Mouse (Mus musculus): Measurements from ENCODE around the gene Stk16. TPM values are rescaled to one million over a fixed set of nuclear protein-coding genes. Genes with fewer than 3 reads are reported as not detected.

The Stk16 gene
- polyA plus RNA-seq, 1 experiment from 2014 or later = 117 TPM

DNA sequence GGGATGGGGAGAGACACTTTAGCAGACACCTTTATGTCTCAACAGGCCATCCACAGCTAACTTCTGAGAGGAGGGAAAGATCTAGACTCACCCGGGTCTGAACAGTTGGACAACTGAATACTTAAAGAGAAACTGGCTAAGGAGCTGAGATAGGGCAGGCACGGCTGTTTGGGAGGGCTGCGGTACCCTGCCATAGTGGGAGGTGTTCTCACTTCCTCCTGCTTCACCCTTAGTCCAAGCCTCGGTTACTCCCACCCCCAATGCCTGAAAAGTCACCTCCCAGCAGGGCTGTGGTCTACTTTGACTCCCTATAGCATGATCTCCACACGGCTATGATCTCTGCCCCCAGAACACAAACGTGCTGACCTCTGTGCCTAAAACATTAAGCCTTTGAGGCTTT is 12.9 kb downstream of the Stk16 start:
- no peak overlapping the region for H3K4me3 ChIP-seq (ENCODE audit: low read depth, low read length)
- H3K27me3 ChIP-seq (ENCODE audit: control insufficient read depth, insufficient read depth, low read length) = peaks cover 21% of the 10 kb centered on the region
- no peak overlapping the region for H3K27ac ChIP-seq (replicated peaks; ENCODE audit: low read depth, low read length)
- H3K9ac ChIP-seq (replicated peaks; ENCODE audit: low read length) = no peak overlapping the region
- peaks cover 3% of the 10 kb centered on the region for H3K4me1 ChIP-seq (ENCODE audit: control insufficient read depth, insufficient read depth, low read length)
- no peak overlapping the region for H3K4me2 ChIP-seq (ENCODE audit: low read depth, low read length)
- no peaks in the 10 kb centered on the region for H3K9me3 ChIP-seq (replicated peaks; ENCODE audit: control insufficient read depth, low read length)
- 69% methylated on average over 6 of the region's 6 CpGs for WGBS
- H3K36me3 ChIP-seq (replicated peaks; ENCODE audit: control insufficient read depth, insufficient read depth, low read depth, low read length) = no peaks in the 10 kb centered on the region
- no peak for ATAC-seq (replicated peaks; ENCODE audit: insufficient number of reproducible peaks, low FRiP score, low TSS enrichment, low read depth)
- no peak for DNase-seq (ENCODE audit: low spot score)

DNA sequence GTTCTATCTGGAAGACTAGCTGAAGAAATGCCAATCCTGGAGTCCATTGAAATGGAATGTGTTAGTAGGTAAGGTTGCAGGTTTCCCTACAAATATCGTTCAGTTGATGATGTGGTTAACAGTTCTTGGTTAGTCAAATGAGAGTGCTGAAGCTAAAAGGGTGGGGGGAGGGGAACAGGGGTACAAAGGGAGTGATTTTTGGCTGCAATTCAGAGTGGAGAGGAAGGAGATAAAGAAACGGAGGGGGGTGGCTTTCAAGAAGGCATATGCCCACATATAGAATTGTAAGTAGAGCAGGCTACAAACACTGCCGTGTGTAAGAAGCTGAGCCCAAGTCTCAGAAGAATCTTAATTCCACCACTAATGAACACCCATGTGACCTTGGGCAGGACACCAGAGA is 14.8 kb downstream of the Stk16 start:
- no peaks in the 10 kb centered on the region for H3K9me3 ChIP-seq (replicated peaks; ENCODE audit: control insufficient read depth, low read length)
- ATAC-seq (replicated peaks; ENCODE audit: insufficient number of reproducible peaks, low FRiP score, low TSS enrichment, low read depth) = no peak
- 72% methylated on average over 3 of the region's 3 CpGs for WGBS
- H3K4me3 ChIP-seq (ENCODE audit: low read depth, low read length) = no peak overlapping the region
- no peaks in the 10 kb centered on the region for H3K4me1 ChIP-seq (ENCODE audit: control insufficient read depth, insufficient read depth, low read length)
- H3K9ac ChIP-seq (replicated peaks; ENCODE audit: low read length) = no peak overlapping the region
- no peaks in the 10 kb centered on the region for H3K36me3 ChIP-seq (replicated peaks; ENCODE audit: control insufficient read depth, insufficient read depth, low read depth, low read length)
- H3K27me3 ChIP-seq (ENCODE audit: control insufficient read depth, insufficient read depth, low read length) = peaks cover 4% of the 10 kb centered on the region
- no peak for DNase-seq (ENCODE audit: low spot score)
- no peak overlapping the region for H3K27ac ChIP-seq (replicated peaks; ENCODE audit: low read depth, low read length)
- H3K4me2 ChIP-seq (ENCODE audit: low read depth, low read length) = no peak overlapping the region

DNA sequence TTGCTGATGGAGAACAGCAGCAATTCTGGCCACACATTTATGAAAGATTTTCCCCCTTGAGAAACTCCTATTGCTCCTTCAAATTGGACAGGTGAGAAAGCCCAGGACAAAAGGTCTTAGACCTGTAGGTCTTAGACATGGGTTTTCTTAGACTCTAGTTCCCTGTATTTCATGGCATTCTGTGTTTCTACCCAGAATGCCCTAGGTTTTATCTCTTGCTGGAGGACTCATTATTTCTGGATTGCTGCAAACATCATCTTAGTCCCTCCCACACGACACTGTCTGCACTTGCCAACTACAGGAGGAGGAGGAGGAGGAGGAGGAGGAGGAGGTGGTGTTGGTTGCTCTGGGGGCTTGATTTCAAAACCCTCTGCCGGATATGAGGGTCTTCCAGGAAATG is 15.5 kb downstream of the Stk16 start:
- DNase-seq (ENCODE audit: low spot score) (no peak), ATAC-seq (replicated peaks; ENCODE audit: insufficient number of reproducible peaks, low FRiP score, low TSS enrichment, low read depth) (no peak)
- Histone ChIP-seq H3K9ac (replicated peaks; ENCODE audit: low read length) (no peak overlapping the region), H3K27me3 (ENCODE audit: control insufficient read depth, insufficient read depth, low read length) (no peaks in the 10 kb centered on the region), H3K4me2 (ENCODE audit: low read depth, low read length) (no peak overlapping the region), H3K4me1 (ENCODE audit: control insufficient read depth, insufficient read depth, low read length) (no peaks in the 10 kb centered on the region), H3K4me3 (ENCODE audit: low read depth, low read length) (no peak overlapping the region), H3K9me3 (replicated peaks; ENCODE audit: control insufficient read depth, low read length) (no peaks in the 10 kb centered on the region), H3K27ac (replicated peaks; ENCODE audit: low read depth, low read length) (no peak overlapping the region), H3K36me3 (replicated peaks; ENCODE audit: control insufficient read depth, insufficient read depth, low read depth, low read length) (no peaks in the 10 kb centered on the region)
- 73% methylated on average over 2 of the region's 2 CpGs for WGBS

DNA sequence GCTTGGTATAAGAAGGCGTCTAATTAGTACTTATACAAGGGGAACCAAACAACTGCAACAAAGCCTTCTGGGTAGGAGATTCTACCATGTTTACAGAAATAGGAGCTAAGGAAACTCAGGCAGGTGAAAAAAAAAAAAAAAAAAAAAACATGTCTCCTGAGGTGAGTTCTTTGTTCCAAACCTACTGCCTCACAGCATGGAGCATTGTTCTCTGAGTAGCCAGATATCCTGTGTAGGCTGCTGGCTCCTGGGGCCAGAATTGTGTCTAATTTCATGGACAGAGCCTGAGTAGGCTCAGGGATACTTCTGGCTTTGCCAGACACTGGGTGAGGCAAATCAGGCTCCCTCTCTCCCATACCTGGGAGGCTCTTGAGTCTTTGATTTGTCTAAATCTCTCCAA is 17.0 kb downstream of the Stk16 start:
- no peaks in the 10 kb centered on the region for H3K36me3 ChIP-seq (replicated peaks; ENCODE audit: control insufficient read depth, insufficient read depth, low read depth, low read length)
- no peak overlapping the region for H3K9ac ChIP-seq (replicated peaks; ENCODE audit: low read length)
- no peak overlapping the region for H3K4me2 ChIP-seq (ENCODE audit: low read depth, low read length)
- H3K9me3 ChIP-seq (replicated peaks; ENCODE audit: control insufficient read depth, low read length) = no peaks in the 10 kb centered on the region
- H3K27ac ChIP-seq (replicated peaks; ENCODE audit: low read depth, low read length) = no peak overlapping the region
- DNase-seq (ENCODE audit: low spot score) (no peak), ATAC-seq (replicated peaks; ENCODE audit: insufficient number of reproducible peaks, low FRiP score, low TSS enrichment, low read depth) (no peak)
- 80% methylated on average over 1 of the region's 1 CpGs for WGBS
- H3K4me3 ChIP-seq (ENCODE audit: low read depth, low read length) = no peak overlapping the region
- no peaks in the 10 kb centered on the region for H3K4me1 ChIP-seq (ENCODE audit: control insufficient read depth, insufficient read depth, low read length)
- H3K27me3 ChIP-seq (ENCODE audit: control insufficient read depth, insufficient read depth, low read length) = no peaks in the 10 kb centered on the region

DNA sequence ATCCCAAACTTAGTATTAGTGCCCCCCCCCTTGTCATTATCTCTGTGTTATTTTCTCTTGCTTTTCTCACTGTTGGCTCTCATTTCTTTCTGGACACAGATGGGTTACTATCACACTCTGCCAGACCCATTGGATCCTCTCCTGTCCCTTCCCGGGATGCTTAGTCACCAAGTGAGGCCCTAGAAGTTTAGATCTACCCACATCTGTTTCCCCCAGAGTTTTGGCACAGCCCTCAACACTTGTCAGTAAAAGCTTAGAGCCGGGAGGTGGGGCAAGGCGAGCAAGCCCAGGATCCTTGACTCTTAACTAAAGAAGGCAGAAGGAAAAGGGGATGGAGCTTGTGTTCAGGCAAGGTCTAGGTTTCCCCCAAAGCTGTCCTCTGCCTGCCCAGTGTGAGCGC is 18.5 kb downstream of the Stk16 start:
- no peaks in the 10 kb centered on the region for H3K4me1 ChIP-seq (ENCODE audit: control insufficient read depth, insufficient read depth, low read length)
- no peak overlapping the region for H3K4me2 ChIP-seq (ENCODE audit: low read depth, low read length)
- no peak overlapping the region for H3K9ac ChIP-seq (replicated peaks; ENCODE audit: low read length)
- H3K36me3 ChIP-seq (replicated peaks; ENCODE audit: control insufficient read depth, insufficient read depth, low read depth, low read length) = no peaks in the 10 kb centered on the region
- H3K9me3 ChIP-seq (replicated peaks; ENCODE audit: control insufficient read depth, low read length) = no peaks in the 10 kb centered on the region
- H3K27me3 ChIP-seq (ENCODE audit: control insufficient read depth, insufficient read depth, low read length) = no peaks in the 10 kb centered on the region
- 73% methylated on average over 4 of the region's 4 CpGs for WGBS
- H3K4me3 ChIP-seq (ENCODE audit: low read depth, low read length) = no peak overlapping the region
- H3K27ac ChIP-seq (replicated peaks; ENCODE audit: low read depth, low read length) = no peak overlapping the region
- no peak for ATAC-seq (replicated peaks; ENCODE audit: insufficient number of reproducible peaks, low FRiP score, low TSS enrichment, low read depth)
- DNase-seq (ENCODE audit: low spot score) = no peak

DNA sequence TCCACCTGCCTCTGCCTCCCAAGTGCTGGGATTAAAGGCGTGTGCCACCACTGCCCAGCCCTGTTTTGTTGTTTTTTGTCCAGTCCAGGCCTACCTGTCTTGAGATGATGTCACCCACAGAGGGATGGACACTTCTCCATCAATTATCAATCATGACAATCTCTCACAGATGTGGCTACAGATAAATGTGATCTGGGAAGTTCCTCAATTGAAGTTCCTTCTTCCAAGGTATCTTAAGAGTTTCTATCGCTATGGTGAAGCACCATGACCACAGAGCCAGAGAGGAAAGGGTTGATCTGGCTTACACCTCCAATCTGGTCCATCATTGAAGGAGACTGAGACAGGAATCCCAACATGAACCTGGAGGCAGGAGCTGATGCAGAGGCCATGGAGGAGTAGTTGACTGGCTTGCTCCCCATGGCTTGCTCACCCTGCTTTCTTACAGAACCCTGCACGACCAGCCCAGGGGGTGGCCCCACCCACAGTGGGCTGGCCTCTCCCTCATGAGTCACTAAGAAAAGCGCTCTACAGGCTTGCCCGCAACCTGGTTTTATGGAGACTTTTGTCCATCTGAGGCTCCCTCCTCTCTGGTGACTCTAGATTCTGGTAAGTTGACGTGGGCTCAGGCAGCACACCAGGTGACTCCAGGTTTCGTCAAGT is 19.8 kb downstream of the Stk16 start:
- no peaks in the 10 kb centered on the region for H3K4me1 ChIP-seq (ENCODE audit: control insufficient read depth, insufficient read depth, low read length)
- H3K27ac ChIP-seq (replicated peaks; ENCODE audit: low read depth, low read length) = no peak overlapping the region
- no peak overlapping the region for H3K4me2 ChIP-seq (ENCODE audit: low read depth, low read length)
- H3K36me3 ChIP-seq (replicated peaks; ENCODE audit: control insufficient read depth, insufficient read depth, low read depth, low read length) = no peaks in the 10 kb centered on the region
- no peaks in the 10 kb centered on the region for H3K27me3 ChIP-seq (ENCODE audit: control insufficient read depth, insufficient read depth, low read length)
- H3K9ac ChIP-seq (replicated peaks; ENCODE audit: low read length) = no peak overlapping the region
- H3K9me3 ChIP-seq (replicated peaks; ENCODE audit: control insufficient read depth, low read length) = no peaks in the 10 kb centered on the region
- no peak overlapping the region for H3K4me3 ChIP-seq (ENCODE audit: low read depth, low read length)
- WGBS = 77% methylated on average over 7 of the region's 7 CpGs
- ATAC-seq (replicated peaks; ENCODE audit: insufficient number of reproducible peaks, low FRiP score, low TSS enrichment, low read depth) = no peak
- DNase-seq (ENCODE audit: low spot score) = no peak

DNA sequence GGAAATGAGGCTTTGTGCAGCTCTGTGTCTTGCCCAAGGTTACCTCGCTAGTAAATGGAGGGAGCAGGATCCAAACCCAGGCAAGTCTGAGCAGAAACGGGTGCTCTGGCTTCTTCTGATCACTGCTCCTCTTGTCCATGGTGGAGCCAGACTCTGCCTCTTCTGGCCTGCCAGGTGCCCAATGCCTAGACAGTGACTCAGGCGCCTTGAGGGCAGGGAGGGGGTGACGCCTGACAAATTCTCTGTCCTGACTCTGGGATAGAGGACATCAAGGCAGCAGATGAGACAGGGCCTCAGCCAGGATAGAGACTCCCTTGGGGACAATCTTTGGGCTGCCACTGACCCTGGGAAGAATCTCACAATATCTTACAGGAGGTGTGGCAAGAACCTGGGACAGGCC is 20.6 kb downstream of the Stk16 start:
- Histone ChIP-seq H3K27ac (replicated peaks; ENCODE audit: low read depth, low read length) (no peak overlapping the region), H3K9me3 (replicated peaks; ENCODE audit: control insufficient read depth, low read length) (no peaks in the 10 kb centered on the region), H3K4me2 (ENCODE audit: low read depth, low read length) (no peak overlapping the region), H3K9ac (replicated peaks; ENCODE audit: low read length) (no peak overlapping the region), H3K4me3 (ENCODE audit: low read depth, low read length) (no peak overlapping the region), H3K27me3 (ENCODE audit: control insufficient read depth, insufficient read depth, low read length) (no peaks in the 10 kb centered on the region), H3K4me1 (ENCODE audit: control insufficient read depth, insufficient read depth, low read length) (no peaks in the 10 kb centered on the region), H3K36me3 (replicated peaks; ENCODE audit: control insufficient read depth, insufficient read depth, low read depth, low read length) (no peaks in the 10 kb centered on the region)
- no peak for DNase-seq (ENCODE audit: low spot score)
- no peak for ATAC-seq (replicated peaks; ENCODE audit: insufficient number of reproducible peaks, low FRiP score, low TSS enrichment, low read depth)
- 68% methylated on average over 4 of the region's 4 CpGs for WGBS

DNA sequence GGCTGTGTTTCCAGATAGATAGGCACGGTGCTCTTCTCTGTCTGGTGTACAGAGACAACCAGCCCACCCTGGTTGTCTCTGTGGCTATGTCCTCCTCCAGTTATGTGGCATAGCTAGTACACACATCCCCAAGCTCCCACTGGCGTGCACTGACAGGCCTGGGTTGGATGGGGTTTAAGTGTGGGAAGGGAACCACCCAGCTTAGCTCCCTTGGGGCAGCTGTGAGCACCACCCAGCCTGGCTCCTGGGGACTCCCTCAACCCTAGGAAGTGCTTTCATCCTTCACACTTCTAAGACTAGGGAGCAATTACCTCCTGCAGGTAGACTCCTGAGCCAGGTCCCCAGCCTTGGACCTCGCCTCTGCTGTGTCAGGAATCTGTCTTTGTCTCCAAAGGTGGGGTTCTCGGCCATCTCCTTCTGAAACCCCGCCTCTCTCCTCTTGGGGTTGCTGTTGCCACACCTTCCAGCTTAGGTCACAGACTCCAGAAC is 21.1 kb downstream of the Stk16 start, which contains the start of gene A630095N17Rik:
TSS of gene A630095N17Rik (minus strand) at position 439 of the 489 bp plus-strand sequence.
- Histone ChIP-seq H3K27ac (replicated peaks; ENCODE audit: low read depth, low read length) (no peak within 1 kb of the TSS), H3K9ac (replicated peaks; ENCODE audit: low read length) (no peak within 1 kb of the TSS), H3K36me3 (replicated peaks; ENCODE audit: control insufficient read depth, insufficient read depth, low read depth, low read length) (no peaks in the 10 kb centered on the region), H3K4me2 (ENCODE audit: low read depth, low read length) (no peak within 1 kb of the TSS), H3K27me3 (ENCODE audit: control insufficient read depth, insufficient read depth, low read length) (no peaks in the 10 kb centered on the region), H3K4me1 (ENCODE audit: control insufficient read depth, insufficient read depth, low read length) (no peaks in the 10 kb centered on the region), H3K9me3 (replicated peaks; ENCODE audit: control insufficient read depth, low read length) (no peaks in the 10 kb centered on the region), H3K4me3 (ENCODE audit: low read depth, low read length) (no peak within 1 kb of the TSS)
- ATAC-seq (replicated peaks; ENCODE audit: insufficient number of reproducible peaks, low FRiP score, low TSS enrichment, low read depth) = no peak
- WGBS = 71% methylated on average over 5 of the region's 5 CpGs
- DNase-seq (ENCODE audit: low spot score) = no peak
